Mouse (Mus musculus) hindbrain, postnatal 0 days (tissue): ENCODE measurements at regions not wholly inside any gene's neighbourhood (a gene's known extent, or its start where the extent isn't known, plus 50 kb on each side); places are given as distances from the start of the nearest gene placed in this dataset.

ENCODE experiments used
- ATAC-seq: fragments of 200-750 bp; cut with Nextera tagmentation; 2 replicates; pipeline ENCODE4 v1.8.0; 2017; ENCODE audit warnings: mild to moderate bottlenecking, moderate TSS enrichment, moderate library complexity
- DNase-seq: peaks from one replicate; pipeline ENCODE4 v3.0.0-alpha.2; 2015; ENCODE audit warnings: low spot score
- H3K27ac ChIP-seq: fragments of 300-500 bp; sonication (generic); 2 replicates; pipeline ENCODE4 v1.5.1; 2014; ENCODE audit warnings: mild to moderate bottlenecking
- H3K27me3 ChIP-seq: fragments of 300-500 bp; sonication (generic); 2 replicates; pipeline ENCODE4 v1.6.1; 2014; ENCODE audit warnings: low read length, mixed read lengths; ENCODE audit not compliant: insufficient read depth
- H3K36me3 ChIP-seq: fragments of 300-500 bp; sonication (generic); 2 replicates; pipeline ENCODE4 v1.6.1; 2014; ENCODE audit warnings: low read length, mixed read lengths; ENCODE audit not compliant: insufficient read depth
- H3K4me1 ChIP-seq: fragments of 300-500 bp; sonication (generic); 2 replicates; pipeline ENCODE4 v1.6.1; 2014; ENCODE audit warnings: antibody characterized with exemption, low read length, mixed read lengths; ENCODE audit not compliant: insufficient read depth
- H3K4me2 ChIP-seq: fragments of 300-500 bp; sonication (generic); 2 replicates; pipeline ENCODE4 v1.6.1; 2014; ENCODE audit warnings: low read depth, mild to moderate bottlenecking, low read length, moderate library complexity, mixed read lengths
- H3K4me3 ChIP-seq: fragments of 300-500 bp; sonication (generic); 2 replicates; pipeline ENCODE4 v1.5.1; 2014; ENCODE audit warnings: low read length
- H3K9ac ChIP-seq: fragments of 300-500 bp; sonication (generic); replicated peaks from 2 replicates; pipeline ENCODE4 v1.6.1; 2014; ENCODE audit warnings: mild to moderate bottlenecking, low read length, moderate library complexity, mixed read lengths
- H3K9me3 ChIP-seq: fragments of 300-500 bp; sonication (generic); 2 replicates; pipeline ENCODE4 v1.6.1; 2016; ENCODE audit warnings: low read length, mixed read lengths
- CTCF ChIP-seq: IDR thresholded peaks from 2 replicates; pipeline ENCODE4 v1.5.1; 2016; ENCODE audit warnings: antibody characterized with exemption, control low read depth, low read depth
- WGBS: fragments of 180-500 bp; shearing (Covaris S2); extraction: QIAGEN DNeasy Blood & Tissue Kit; methylation state at CpG from one replicate; pipeline ENCODE4 v1.1.7; 2014; 5-methylcytosine and 5-hydroxymethylcytosine counted together

- no peak for TF ChIP-seq CTCF
- ATAC-seq = 0 out of 2 replicates have a peak, but pooled peaks have one; percentile 10
- Histone ChIP-seq H3K27me3 (no peaks in the 10 kb centered on the region), H3K36me3 (no peaks in the 10 kb centered on the region), H3K27ac (peak overlapping the region; percentile 15; the same call in 1 of the 2 replicates), H3K9me3 (no peaks in the 10 kb centered on the region), H3K4me1 (no peaks in the 10 kb centered on the region), H3K4me3 (no peak overlapping the region), H3K4me2 (no peak overlapping the region), H3K9ac (no peak overlapping the region)
- WGBS = 53% methylated on average over 5 of the region's 5 CpGs
- DNase-seq = peak; percentile 24
Measured at GRCm38 (mm10) chr6:51790293-51790692, 222.1 kb downstream of the Skap2 start.

- Histone ChIP-seq H3K36me3 (no peaks in the 10 kb centered on the region), H3K4me2 (no peak overlapping the region), H3K27me3 (no peaks in the 10 kb centered on the region), H3K27ac (peak overlapping the region; percentile 15; the same call in 1 of the 2 replicates), H3K4me1 (no peaks in the 10 kb centered on the region), H3K9ac (no peak overlapping the region), H3K9me3 (no peaks in the 10 kb centered on the region), H3K4me3 (no peak overlapping the region)
- ATAC-seq (no peak), DNase-seq (no peak)
- 66% methylated on average over 7 of the region's 7 CpGs for WGBS
- TF ChIP-seq CTCF = no peak
Measured at GRCm38 (mm10) chr6:51790693-51791092, 221.7 kb downstream of the Skap2 start.

- no peak overlapping the region for H3K27ac ChIP-seq
- DNase-seq = peak; percentile 21
- H3K4me3 ChIP-seq = no peak overlapping the region
- TF ChIP-seq CTCF = peak; percentile 59
- H3K9me3 ChIP-seq = no peaks in the 10 kb centered on the region
- no peaks in the 10 kb centered on the region for H3K4me1 ChIP-seq
- H3K27me3 ChIP-seq = no peaks in the 10 kb centered on the region
- ATAC-seq = no peak
- 55% methylated on average over 4 of the region's 4 CpGs for WGBS
- H3K36me3 ChIP-seq = no peaks in the 10 kb centered on the region
- no peak overlapping the region for H3K9ac ChIP-seq
- no peak overlapping the region for H3K4me2 ChIP-seq
Measured at GRCm38 (mm10) chr6:51795300-51795699, 217.0 kb downstream of the Skap2 start.

GRCm38 (mm10) chr6:51798577-51799240 lies 213.6 kb downstream of the Skap2 start:
- Histone ChIP-seq H3K4me3 (no peak overlapping the region), H3K9ac (no peak overlapping the region), H3K4me1 (no peaks in the 10 kb centered on the region), H3K9me3 (no peaks in the 10 kb centered on the region), H3K27me3 (no peaks in the 10 kb centered on the region), H3K27ac (no peak overlapping the region), H3K4me2 (no peak overlapping the region), H3K36me3 (no peaks in the 10 kb centered on the region)
- ATAC-seq = no peak
- DNase-seq = no peak
- TF ChIP-seq CTCF = no peak
- 75% methylated on average over 12 of the region's 12 CpGs for WGBS

- no peak overlapping the region for H3K4me3 ChIP-seq
- no peaks in the 10 kb centered on the region for H3K9me3 ChIP-seq
- H3K36me3 ChIP-seq = no peaks in the 10 kb centered on the region
- DNase-seq (no peak), ATAC-seq (no peak)
- WGBS = 84% methylated on average over 7 of the region's 7 CpGs
- H3K27me3 ChIP-seq = no peaks in the 10 kb centered on the region
- no peaks in the 10 kb centered on the region for H3K4me1 ChIP-seq
- no peak overlapping the region for H3K4me2 ChIP-seq
- TF ChIP-seq CTCF = no peak
- H3K27ac ChIP-seq = no peak overlapping the region
- no peak overlapping the region for H3K9ac ChIP-seq
Measured at GRCm38 (mm10) chr6:51805656-51806055, 206.7 kb downstream of the Skap2 start.
